Mouse (Mus musculus): ENCODE results near the gene Mvb12a. TPM values are rescaled to one million over a fixed set of nuclear protein-coding genes. Genes with fewer than 3 reads are reported as not detected.

Mvb12a gene
- polyA plus RNA-seq, 1 experiment from 2014 or later: 129 TPM

GRCm38 (mm10) chr8:71550754-71551153 lies 8.0 kb downstream of the Mvb12a start:
- TF ChIP-seq CTCF (IDR thresholded peaks at IDR 0.05; ENCODE audit: low read depth): no peak
- no peaks in the 10 kb centered on the region for H3K9me3 ChIP-seq (replicated peaks; ENCODE audit: low read length)
- H3K4me1 ChIP-seq (replicated peaks; ENCODE audit: insufficient read depth, low read length): no peaks in the 10 kb centered on the region
- no peak overlapping the region for H3K9ac ChIP-seq (ENCODE audit: low read depth, low read length)
- WGBS: 68% methylated on average over 7 of the region's 7 CpGs
- peaks cover 20% of the 10 kb centered on the region for H3K36me3 ChIP-seq (ENCODE audit: insufficient read depth, low read length)
- DNase-seq (ENCODE audit: low spot score) (no peak), ATAC-seq (replicated peaks; ENCODE audit: low FRiP score, low read depth) (no peak)
- H3K4me2 ChIP-seq (ENCODE audit: low read length): no peak overlapping the region
- no peak overlapping the region for H3K4me3 ChIP-seq (replicated peaks; ENCODE audit: low read depth, low read length)
- no peaks in the 10 kb centered on the region for H3K27me3 ChIP-seq (ENCODE audit: insufficient read depth, low read length)
- H3K27ac ChIP-seq: peak overlapping the region; percentile 44; the same call in 1 of the 2 replicates

- H3K9me3 ChIP-seq (replicated peaks; ENCODE audit: low read length): no peaks in the 10 kb centered on the region
- 0 out of 2 replicates have a peak, but pooled peaks cover 1% of the 10 kb centered on the region for H3K27me3 ChIP-seq (ENCODE audit: insufficient read depth, low read length)
- no peaks in the 10 kb centered on the region for H3K4me1 ChIP-seq (replicated peaks; ENCODE audit: insufficient read depth, low read length)
- DNase-seq (ENCODE audit: low spot score): no peak
- 0 out of 2 replicates have a peak, but pooled peaks cover 3% of the 10 kb centered on the region for H3K36me3 ChIP-seq (ENCODE audit: insufficient read depth, low read length)
- peak; percentile 36; the same call in 1 of the 2 replicates for ATAC-seq (replicated peaks; ENCODE audit: low FRiP score, low read depth)
- H3K9ac ChIP-seq (ENCODE audit: low read depth, low read length): no peak overlapping the region
- H3K4me2 ChIP-seq (ENCODE audit: low read length): no peak overlapping the region
- no peak for TF ChIP-seq CTCF (IDR thresholded peaks at IDR 0.05; ENCODE audit: low read depth)
- H3K27ac ChIP-seq: peak overlapping the region; percentile 57
- 31% methylated on average over 6 of the region's 6 CpGs for WGBS
- no peak overlapping the region for H3K4me3 ChIP-seq (replicated peaks; ENCODE audit: low read depth, low read length)
Observed at GRCm38 (mm10) chr8:71552770-71553169, 10.0 kb downstream of the Mvb12a start.

GRCm38 (mm10) chr8:71554001-71554400 lies 11.3 kb downstream of the Mvb12a start:
- Histone ChIP-seq H3K27me3 (ENCODE audit: insufficient read depth, low read length) (peaks cover 7% of the 10 kb centered on the region; the same call in 1 of the 2 replicates), H3K27ac (peak overlapping the region; percentile 31; the same call in 1 of the 2 replicates), H3K4me2 (ENCODE audit: low read length) (no peak overlapping the region), H3K9ac (ENCODE audit: low read depth, low read length) (no peak overlapping the region), H3K4me1 (replicated peaks; ENCODE audit: insufficient read depth, low read length) (0 out of 2 replicates have a peak, but pooled peaks cover under 1% of the 10 kb centered on the region), H3K36me3 (ENCODE audit: insufficient read depth, low read length) (no peaks in the 10 kb centered on the region), H3K9me3 (replicated peaks; ENCODE audit: low read length) (no peaks in the 10 kb centered on the region), H3K4me3 (replicated peaks; ENCODE audit: low read depth, low read length) (no peak overlapping the region)
- DNase-seq (ENCODE audit: low spot score) (no peak), ATAC-seq (replicated peaks; ENCODE audit: low FRiP score, low read depth) (no peak)
- WGBS: 69% methylated on average over 6 of the region's 6 CpGs
- no peak for TF ChIP-seq CTCF (IDR thresholded peaks at IDR 0.05; ENCODE audit: low read depth)

- peaks cover 7% of the 10 kb centered on the region; the same call in 1 of the 2 replicates for H3K27me3 ChIP-seq (ENCODE audit: insufficient read depth, low read length)
- no peak overlapping the region for H3K4me3 ChIP-seq (replicated peaks; ENCODE audit: low read depth, low read length)
- ATAC-seq (replicated peaks; ENCODE audit: low FRiP score, low read depth) (no peak), DNase-seq (ENCODE audit: low spot score) (no peak)
- no peak overlapping the region for H3K9ac ChIP-seq (ENCODE audit: low read depth, low read length)
- no peak overlapping the region for H3K27ac ChIP-seq
- no peak overlapping the region for H3K4me2 ChIP-seq (ENCODE audit: low read length)
- H3K36me3 ChIP-seq (ENCODE audit: insufficient read depth, low read length): no peaks in the 10 kb centered on the region
- H3K9me3 ChIP-seq (replicated peaks; ENCODE audit: low read length): no peaks in the 10 kb centered on the region
- H3K4me1 ChIP-seq (replicated peaks; ENCODE audit: insufficient read depth, low read length): 0 out of 2 replicates have a peak, but pooled peaks cover 4% of the 10 kb centered on the region
- TF ChIP-seq CTCF (IDR thresholded peaks at IDR 0.05; ENCODE audit: low read depth): no peak
- 75% methylated on average over 2 of the region's 2 CpGs for WGBS
Observed at GRCm38 (mm10) chr8:71554644-71555043, 11.9 kb downstream of the Mvb12a start.

GRCm38 (mm10) chr8:71558071-71558957 lies 15.6 kb downstream of the Mvb12a start, which contains the start of gene Tmem221:
Gene Tmem221, minus strand, starts transcription at chr8:71558871.
- WGBS: 4% methylated on average over 70 of the region's 70 CpGs
- H3K36me3 ChIP-seq (ENCODE audit: insufficient read depth, low read length): no peaks in the 10 kb centered on the region
- H3K27ac ChIP-seq: no peak within 1 kb of the TSS
- peak; percentile 34; the same call in 1 of the 2 replicates for ATAC-seq (replicated peaks; ENCODE audit: low FRiP score, low read depth)
- H3K4me1 ChIP-seq (replicated peaks; ENCODE audit: insufficient read depth, low read length): peaks cover 4% of the 10 kb centered on the region; the same call in 1 of the 2 replicates
- peak within 1 kb of the TSS; percentile 52 for H3K4me3 ChIP-seq (replicated peaks; ENCODE audit: low read depth, low read length)
- peak within 1 kb of the TSS; percentile 61 for H3K9ac ChIP-seq (ENCODE audit: low read depth, low read length)
- H3K9me3 ChIP-seq (replicated peaks; ENCODE audit: low read length): no peaks in the 10 kb centered on the region
- peak within 1 kb of the TSS; percentile 84 for H3K4me2 ChIP-seq (ENCODE audit: low read length)
- peaks cover 12% of the 10 kb centered on the region; the same call in 1 of the 2 replicates for H3K27me3 ChIP-seq (ENCODE audit: insufficient read depth, low read length)
- no peak for TF ChIP-seq CTCF (IDR thresholded peaks at IDR 0.05; ENCODE audit: low read depth)
- DNase-seq (ENCODE audit: low spot score): no peak

GRCm38 (mm10) chr8:71558958-71559690 lies 16.4 kb downstream of the Mvb12a start:
- no peak overlapping the region for H3K27ac ChIP-seq
- H3K9me3 ChIP-seq (replicated peaks; ENCODE audit: low read length): no peaks in the 10 kb centered on the region
- no peaks in the 10 kb centered on the region for H3K36me3 ChIP-seq (ENCODE audit: insufficient read depth, low read length)
- peak overlapping the region; percentile 52 for H3K4me3 ChIP-seq (replicated peaks; ENCODE audit: low read depth, low read length)
- WGBS: 2% methylated on average over 24 of the region's 24 CpGs
- peak; percentile 17; the same call in 1 of the 2 replicates for TF ChIP-seq CTCF (IDR thresholded peaks at IDR 0.05; ENCODE audit: low read depth)
- ATAC-seq (replicated peaks; ENCODE audit: low FRiP score, low read depth) (peak; percentile 65), DNase-seq (ENCODE audit: low spot score) (peak; percentile 94)
- peak overlapping the region; percentile 61; the same call in 1 of the 2 replicates for H3K9ac ChIP-seq (ENCODE audit: low read depth, low read length)
- H3K27me3 ChIP-seq (ENCODE audit: insufficient read depth, low read length): peaks cover 12% of the 10 kb centered on the region; the same call in 1 of the 2 replicates
- H3K4me1 ChIP-seq (replicated peaks; ENCODE audit: insufficient read depth, low read length): peaks cover 4% of the 10 kb centered on the region; the same call in 1 of the 2 replicates
- H3K4me2 ChIP-seq (ENCODE audit: low read length): peak overlapping the region; percentile 84
